Mouse (Mus musculus) bone marrow macrophage, adult 2 months (primary cell): ENCODE data around the gene Gm42417.

Experiments
- CTCF ChIP-seq: IDR thresholded peaks from 2 replicates; pipeline ENCODE4 v1.5.1; 2012; ENCODE audit warnings: low read depth, mild to moderate bottlenecking, low read length, moderate library complexity
- POLR2A ChIP-seq: IDR thresholded peaks from 2 replicates; pipeline ENCODE4 v1.6.1; 2012; ENCODE audit warnings: mild to moderate bottlenecking, low read depth, low read length, borderline replicate concordance

DNA sequence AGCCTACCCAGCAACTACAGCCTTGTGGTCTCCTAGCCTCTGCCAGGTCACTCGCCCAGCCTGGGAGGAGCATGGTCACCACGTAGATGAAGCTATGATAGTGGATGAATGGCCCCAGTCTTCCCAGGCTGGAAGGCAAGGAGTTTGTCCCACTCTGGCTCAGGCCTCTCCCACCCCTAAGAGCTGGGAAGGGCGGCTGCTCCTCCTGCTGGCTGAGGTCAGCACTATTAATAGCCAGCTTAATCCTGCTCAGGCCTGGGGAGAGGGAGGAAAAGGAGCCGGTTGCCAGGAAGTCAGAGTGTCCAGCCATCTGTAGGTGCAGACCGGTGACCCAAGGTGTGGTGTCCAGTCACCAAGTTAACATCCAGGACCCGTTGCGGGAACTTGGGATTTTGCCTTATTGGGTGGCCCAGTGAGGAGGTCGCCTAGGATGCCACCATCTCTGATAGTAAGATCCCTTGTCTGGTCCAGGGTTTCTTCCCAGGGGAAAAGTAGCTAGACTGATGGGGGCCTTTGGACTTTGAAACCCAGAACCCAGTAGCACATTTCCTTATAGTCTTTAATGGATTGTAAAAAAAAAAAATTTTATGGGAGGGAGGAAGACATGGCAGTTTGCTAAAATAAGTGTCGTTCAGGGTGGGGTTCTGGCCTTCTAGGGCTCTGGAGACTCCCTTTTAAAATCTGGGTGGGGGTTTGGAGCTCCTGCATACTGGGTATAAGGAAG is 46.7 kb downstream of the Gm42417 start:
- TF ChIP-seq CTCF: no peak
- no peak for TF ChIP-seq POLR2A
